Mouse (Mus musculus) C2C12 (cell line): ENCODE data around the gene B4galt3. TPM values are rescaled to one million over a fixed set of nuclear protein-coding genes. Genes with fewer than 3 reads are reported as not detected.

Experiments
- H3K27me3 ChIP-seq: one replicate; pipeline ENCODE4 v1.6.1; 2011; ENCODE audit not compliant: control insufficient read depth, insufficient read depth, insufficient read length
- H3K36me3 ChIP-seq: one replicate; pipeline ENCODE4 v1.6.1; 2011; ENCODE audit not compliant: control insufficient read depth, insufficient read depth
- H3K4me3 ChIP-seq: one replicate; pipeline ENCODE4 v1.5.1; 2011; ENCODE audit warnings: mild to moderate bottlenecking, control low read depth; ENCODE audit not compliant: poor library complexity, insufficient read depth, severe bottlenecking
- H3K79me2 ChIP-seq: one replicate; pipeline ENCODE4 v1.6.1; 2011; ENCODE audit not compliant: control insufficient read depth, insufficient read depth
- H3K79me3 ChIP-seq: one replicate; pipeline ENCODE4 v1.6.1; 2011; ENCODE audit warnings: low read depth, control low read depth
- H3ac ChIP-seq: one replicate; pipeline ENCODE3; 2011; ENCODE audit warnings: low read depth; ENCODE audit not compliant: control insufficient read depth, insufficient read length
- CEBPB ChIP-seq: IDR thresholded peaks from one replicate; pipeline ENCODE4 v1.6.1; 2011; ENCODE audit warnings: low read depth, mild to moderate bottlenecking, control low read depth, moderate library complexity
- CTCF ChIP-seq: IDR thresholded peaks from one replicate; pipeline ENCODE4 v1.5.1; 2011; ENCODE audit not compliant: control insufficient read depth, insufficient read depth, insufficient read length
- FOSL1 ChIP-seq: IDR thresholded peaks from one replicate; pipeline ENCODE4 v1.8.0; 2011; ENCODE audit warnings: mild to moderate bottlenecking, low read length; ENCODE audit not compliant: poor library complexity, insufficient read depth, severe bottlenecking
- MAX ChIP-seq: IDR thresholded peaks from one replicate; pipeline ENCODE4 v1.6.1; 2011; ENCODE audit warnings: mild to moderate bottlenecking, control low read depth
- MYOD1 ChIP-seq: IDR thresholded peaks from one replicate; pipeline ENCODE4 v1.6.1; 2011; ENCODE audit warnings: low read depth; ENCODE audit not compliant: control insufficient read depth, insufficient read length
- MYOG ChIP-seq: IDR thresholded peaks from one replicate; pipeline ENCODE4 v1.6.1; 2011; ENCODE audit not compliant: control insufficient read depth, insufficient read length; ENCODE audit errors: extremely low read depth
- USF1 ChIP-seq: IDR thresholded peaks from one replicate; pipeline ENCODE4 v1.6.1; 2011; ENCODE audit warnings: low read depth, mild to moderate bottlenecking, control low read depth, moderate library complexity
- polyA plus RNA-seq: library from polyadenylated mRNA; unstranded; fragments of >200 nt; fragmentation: generic; extraction: Trizol; gene quantifications from one replicate; pipeline ENCODE4 v1.2.1, GENCODE M21; 2012; ENCODE audit warnings: missing spikeins

Gene B4galt3
- polyA plus RNA-seq, 1 experiment: 17.4 TPM

DNA sequence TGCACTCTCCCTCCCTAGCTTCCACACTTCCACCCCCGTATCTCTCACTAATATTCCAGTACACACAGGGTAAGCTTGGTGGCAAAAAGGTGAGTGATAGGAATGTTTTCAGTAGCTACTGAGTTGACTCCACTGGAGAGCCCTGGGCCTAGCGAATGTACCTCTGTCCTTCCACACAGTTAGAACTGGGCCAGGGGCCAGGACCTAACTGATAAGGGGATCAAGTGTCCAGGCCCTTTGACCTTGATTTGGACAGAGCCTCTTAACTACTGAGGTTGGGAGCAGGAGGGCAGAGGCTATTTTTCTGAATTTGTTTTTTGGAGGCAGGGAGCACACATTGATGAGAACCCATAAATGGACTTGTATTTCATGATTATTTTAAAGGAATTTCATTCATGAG, 46.3 kb upstream of the B4galt3 start:
- H3K4me3 ChIP-seq: no peak overlapping the region
- no peak overlapping the region for H3ac ChIP-seq
- H3K79me3 ChIP-seq: no peaks in the 10 kb centered on the region
- H3K36me3 ChIP-seq: peaks cover 18% of the 10 kb centered on the region
- H3K79me2 ChIP-seq: no peaks in the 10 kb centered on the region
- H3K27me3 ChIP-seq: no peaks in the 10 kb centered on the region
- TF ChIP-seq MYOG: no peak

DNA sequence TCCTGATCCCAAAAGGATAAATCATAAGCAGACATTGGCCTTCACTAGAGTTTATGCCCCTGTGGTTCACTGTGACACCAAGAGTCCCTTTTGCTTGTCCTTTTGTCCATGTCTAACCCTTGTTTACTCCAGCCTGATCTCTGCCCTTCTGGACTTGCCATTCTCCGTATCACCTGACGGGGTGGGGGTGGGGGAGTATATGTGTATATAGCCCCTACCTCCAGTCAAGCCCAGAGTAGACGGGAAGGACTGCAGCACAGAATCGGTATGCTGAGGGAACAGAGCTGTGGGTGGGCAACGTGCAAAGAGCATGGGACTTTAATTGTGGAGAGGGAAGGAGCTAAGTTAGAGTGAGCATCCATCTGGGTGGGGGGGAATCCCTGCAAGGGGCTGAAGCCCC, 45.3 kb upstream of the B4galt3 start, which contains the start of gene Apoa2:
Gene Apoa2 (plus strand): TSS at position 198 of the 400 bp plus-strand sequence.
- Histone ChIP-seq H3ac (no peak within 1 kb of the TSS), H3K4me3 (no peak within 1 kb of the TSS), H3K79me3 (no peaks in the 10 kb centered on the region), H3K36me3 (peaks cover 9% of the 10 kb centered on the region), H3K27me3 (no peaks in the 10 kb centered on the region), H3K79me2 (no peaks in the 10 kb centered on the region)
- no peak for TF ChIP-seq MYOD1
- TF ChIP-seq MAX: no peak
- TF ChIP-seq MYOG: no peak
- TF ChIP-seq CTCF: no peak
- no peak for TF ChIP-seq USF1
- no peak for TF ChIP-seq FOSL1
- TF ChIP-seq CEBPB: no peak

DNA sequence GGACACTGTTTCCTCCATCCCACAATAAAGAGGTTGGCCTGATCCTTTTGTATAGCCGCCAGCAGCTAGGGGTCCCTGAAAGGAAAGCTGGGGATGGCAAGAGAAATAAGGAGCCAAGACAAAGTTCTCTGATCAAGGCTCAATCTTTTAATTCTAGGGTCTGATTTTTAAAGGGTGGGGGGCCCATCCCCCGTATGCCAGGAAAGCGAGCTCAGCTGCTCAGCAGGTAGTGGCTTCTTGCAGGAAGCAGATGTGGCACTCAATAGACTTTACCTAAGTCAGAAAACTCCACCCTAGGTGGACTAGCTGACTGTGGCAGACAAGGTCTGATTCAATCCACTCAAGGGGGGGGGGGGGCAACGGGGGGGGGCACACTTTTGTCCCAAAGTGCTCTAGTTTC, 43.3 kb upstream of the B4galt3 start:
- TF ChIP-seq MYOD1 (no peak), USF1 (no peak), MYOG (no peak), MAX (no peak), CTCF (no peak), CEBPB (no peak), FOSL1 (no peak)

DNA sequence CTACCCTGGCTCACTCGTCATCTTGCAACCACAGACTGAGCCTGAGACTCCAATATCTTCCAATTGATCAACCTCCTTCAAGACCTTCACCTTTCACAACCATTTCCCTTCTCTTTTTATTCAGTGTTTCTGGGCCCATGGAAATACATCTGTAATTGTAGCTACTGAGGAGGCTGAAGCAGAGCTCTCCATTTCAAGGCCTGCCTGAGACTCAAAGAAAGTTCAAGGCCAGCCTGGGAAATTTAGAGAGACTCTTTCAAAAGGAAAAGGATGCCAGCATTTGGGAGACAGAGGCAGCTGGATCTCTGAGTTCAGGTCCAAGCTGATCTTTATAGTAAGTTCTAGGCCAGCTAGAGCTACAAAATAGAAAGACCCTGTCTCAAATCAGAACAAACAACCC, 42.2 kb upstream of the B4galt3 start:
- H3K79me2 ChIP-seq: no peaks in the 10 kb centered on the region
- no peak for TF ChIP-seq CTCF
- TF ChIP-seq USF1: no peak
- TF ChIP-seq MAX: no peak
- no peak for TF ChIP-seq CEBPB
- TF ChIP-seq MYOD1: no peak
- TF ChIP-seq MYOG: no peak
- no peak for TF ChIP-seq FOSL1
- H3K27me3 ChIP-seq: no peaks in the 10 kb centered on the region
- no peaks in the 10 kb centered on the region for H3K79me3 ChIP-seq
- H3K4me3 ChIP-seq: no peak overlapping the region
- no peaks in the 10 kb centered on the region for H3K36me3 ChIP-seq
- H3ac ChIP-seq: no peak overlapping the region

More for the DNA sequence above, 43.3 kb upstream of the B4galt3 start:
- Histone ChIP-seq H3K4me3 (no peak overlapping the region), H3K36me3 (no peaks in the 10 kb centered on the region), H3K79me2 (no peaks in the 10 kb centered on the region), H3ac (no peak overlapping the region), H3K79me3 (no peaks in the 10 kb centered on the region), H3K27me3 (no peaks in the 10 kb centered on the region)

DNA sequence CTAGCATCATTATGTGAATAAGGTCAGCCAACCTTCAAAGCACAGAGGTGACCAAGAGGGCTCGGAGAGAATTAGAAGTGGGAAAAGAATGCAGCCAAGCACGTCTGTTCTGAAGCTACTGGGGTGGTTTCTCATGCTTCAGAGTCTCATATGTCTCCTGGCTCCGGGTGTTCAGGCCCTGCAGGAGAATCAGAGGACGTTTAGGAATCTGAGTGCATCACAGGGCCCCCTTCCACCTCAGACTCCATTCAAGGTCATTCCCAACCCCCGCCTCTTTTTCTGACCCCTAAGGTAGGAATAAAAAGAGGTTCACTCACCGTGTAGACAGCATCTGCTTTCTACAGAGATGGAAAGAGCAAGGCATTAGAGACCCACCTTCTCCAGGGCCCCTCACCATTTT, 40.4 kb upstream of the B4galt3 start:
- Histone ChIP-seq H3K36me3 (peaks cover 8% of the 10 kb centered on the region), H3K79me3 (no peaks in the 10 kb centered on the region), H3K79me2 (no peaks in the 10 kb centered on the region), H3K4me3 (no peak overlapping the region), H3ac (no peak overlapping the region), H3K27me3 (no peaks in the 10 kb centered on the region)
- TF ChIP-seq USF1 (no peak), CEBPB (no peak), CTCF (no peak), MAX (no peak), MYOG (no peak), FOSL1 (no peak)

DNA sequence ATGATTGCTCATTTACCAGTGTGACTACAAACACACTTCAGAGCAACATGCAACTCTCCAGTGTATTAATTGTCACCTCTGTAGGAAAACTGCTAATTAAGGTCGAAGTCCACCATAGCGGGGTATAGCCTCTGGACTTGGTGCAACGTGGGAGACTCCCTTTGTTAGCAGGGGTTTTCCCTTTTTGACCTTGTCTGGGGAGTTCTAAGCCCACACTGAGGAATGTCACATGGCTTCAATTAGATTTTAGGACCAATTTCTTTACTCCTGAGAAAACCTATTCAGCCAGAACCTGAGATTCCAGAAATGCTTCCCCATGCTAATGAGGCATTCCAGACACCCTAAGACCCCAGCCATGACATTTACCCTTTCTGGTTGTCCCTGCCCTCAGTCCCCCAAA, 39.9 kb upstream of the B4galt3 start:
- Histone ChIP-seq H3K79me3 (no peaks in the 10 kb centered on the region), H3K79me2 (no peaks in the 10 kb centered on the region), H3ac (no peak overlapping the region), H3K36me3 (peaks cover 13% of the 10 kb centered on the region), H3K27me3 (no peaks in the 10 kb centered on the region), H3K4me3 (no peak overlapping the region)
- no peak for TF ChIP-seq MAX
- no peak for TF ChIP-seq CTCF
